In genomic region chr7:125492551-125492950, GRCm38 (mm10) we compare ENCODE assay signal across 12 mouse cellular contexts. TPM values are rescaled to one million over a fixed set of nuclear protein-coding genes. Genes with fewer than 3 reads are reported as not detected.
DNase-seq lines count a peak whose midpoint lies in the region; ATAC-seq and TF ChIP-seq lines count a peak whose summit lies in the region.
"Had no signal": no experiment of that assay in that cellular context is flagged by ENCODE, and none has a peak within 500 bp of the region (broad histone marks: within the 10 kb centered on the region; RNA-seq: fewer than 3 reads in every experiment).

No protein-coding gene starts in this region.

- H3K4me1 ChIP-seq in lung, embryonic 16.5 days (replicated peaks; ENCODE audit: control insufficient read depth, insufficient read depth, low read length), result peaks cover 12% of the 10 kb centered on the region
- H3K4me1 ChIP-seq in brown adipose tissue, adult 24 weeks (ENCODE audit: control insufficient read depth, insufficient read depth, insufficient read length, low read length), result peaks cover 4% of the 10 kb centered on the region; the same call in 1 of the 2 replicates
- H3K4me1 ChIP-seq in liver, embryonic 13.5 days (replicated peaks), result peaks cover 45% of the 10 kb centered on the region

- H3K9me3 ChIP-seq in lung, embryonic 16.5 days (ENCODE audit: control insufficient read depth, low read length), result no peaks in the 10 kb centered on the region
- no peaks in the 10 kb centered on the region for H3K9me3 ChIP-seq in liver, embryonic 13.5 days (replicated peaks)

- H3K9ac ChIP-seq in lung, embryonic 16.5 days (ENCODE audit: low read length), result peak overlapping the region; percentile 78; the same call in 1 of the 2 replicates
- no peak overlapping the region; the same call in 1 of the 2 replicates for H3K9ac ChIP-seq in liver, embryonic 13.5 days

- H3K4me3 ChIP-seq in gastrocnemius, adult 2 months, result no peak overlapping the region
- no peak overlapping the region for H3K4me3 ChIP-seq in lung, embryonic 16.5 days (ENCODE audit: low read length)
- H3K4me3 ChIP-seq in brown adipose tissue, adult 24 weeks (ENCODE audit: insufficient read depth, low read depth, low read length), result no peak overlapping the region
- H3K4me3 ChIP-seq in liver, embryonic 13.5 days (replicated peaks), result no peak overlapping the region

- 66% methylated on average over 6 of the region's 6 CpGs for WGBS in lung, embryonic 16.5 days
- WGBS in liver, embryonic 13.5 days (ENCODE audit: insufficient replicate concordance), result 56% methylated on average over 6 of the region's 6 CpGs

- no peak overlapping the region for H3K4me2 ChIP-seq in lung, embryonic 16.5 days (ENCODE audit: low read depth, low read length)
- H3K4me2 ChIP-seq in liver, embryonic 13.5 days, result peak overlapping the region; percentile 74; the same call in 1 of the 2 replicates

- ATAC-seq in lung, embryonic 16.5 days (ENCODE audit: low read depth), result no peak
- no peak for ATAC-seq in liver, embryonic 13.5 days (ENCODE audit: low read depth)
- ATAC-seq: inflammation-experienced regulatory T-cells, adult 6 months had no signal

- intact Hi-C loops in gastrocnemius, adult 2 months (cut with DNase I), result loop anchor here (2.0 to 5.0 kb wide), 3 partner anchors 20 to 85 kb away; partner anchors contain the start of gene Il4ra
- intact Hi-C loops in gastrocnemius, postnatal 14 days (cut with DNase I; ENCODE audit: low total_unique reads), result no loop called here

- no peaks in the 10 kb centered on the region for H3K27me3 ChIP-seq in lung, embryonic 16.5 days (ENCODE audit: control insufficient read depth, insufficient read depth, low read depth, low read length)
- no peaks in the 10 kb centered on the region for H3K27me3 ChIP-seq in liver, embryonic 13.5 days

- H3K27ac ChIP-seq in gastrocnemius, adult 2 months, result peak overlapping the region; percentile 91
- no peak overlapping the region for H3K27ac ChIP-seq in lung, embryonic 16.5 days (ENCODE audit: low read length)
- peak overlapping the region; percentile 86 for H3K27ac ChIP-seq in brown adipose tissue, adult 24 weeks (replicated peaks; ENCODE audit: low read depth, low read length)
- peak overlapping the region; percentile 3; the same call in 1 of the 2 replicates for H3K27ac ChIP-seq in liver, embryonic 13.5 days

- DNase-seq in gastrocnemius, adult 2 months, result no peak
- no peak for DNase-seq in gastrocnemius, postnatal 14 days
- DNase-seq in lung, postnatal 4 days, result no peak
- DNase-seq in liver, embryonic 13.5 days, result no peak
- DNase-seq in layer of hippocampus, postnatal 14 days (ENCODE audit: low spot score in 2 of 2), result no peak
- DNase-seq in kidney, adult 8-10 months, result no peak
- DNase-seq: adrenal gland, adult 2 months; B cell, adult 2 months; cerebellum, postnatal 25 days had no signal

- no peaks in the 10 kb centered on the region for H3K36me3 ChIP-seq in lung, embryonic 16.5 days (ENCODE audit: control insufficient read depth, insufficient read depth, low read length)
- no peaks in the 10 kb centered on the region for H3K36me3 ChIP-seq in liver, embryonic 13.5 days

- no peak for TF ChIP-seq CTCF in gastrocnemius, adult 2 months (IDR thresholded peaks at IDR 0.05)

RNA-seq across cellular contexts. Expression of gene Nsmce1, which starts 1.2 kb away (rescaled TPM):
- total RNA-seq in gastrocnemius, adult 2 months (2021), result 10 to 100 TPM in 1 of 2 experiments, 1 to 10 TPM in 1; 10.0 to 12.0 TPM
- total RNA-seq in gastrocnemius, postnatal 14 days (2021), result 10 to 100 TPM; 12.2 to 13.4 TPM
- 148 and 151 TPM in 2 replicates for polyA plus RNA-seq in lung, embryonic 16.5 days (2015; fragmentation: Nextera tagmentation; extraction: Ambion mirVana)
- 30.3 and 33.1 TPM in 2 replicates for polyA plus RNA-seq in brown adipose tissue, adult 24 weeks (2012; ENCODE audit: insufficient read depth, insufficient read length, missing spikeins)
- polyA plus RNA-seq in liver, embryonic 13.5 days (2015; fragmentation: Nextera tagmentation; extraction: Ambion mirVana), result 97.4 and 102 TPM in 2 replicates
- total RNA-seq in layer of hippocampus, postnatal 14 days (2021), result 10 to 100 TPM; 16.7 to 17.8 TPM

RNA-seq across cellular contexts. Expression of gene Kdm8, which starts 48.1 kb away (rescaled TPM):
- total RNA-seq in gastrocnemius, adult 2 months (2021), result 1 to 10 TPM; 7.1 to 7.5 TPM
- 1 to 10 TPM; 4.3 to 4.9 TPM for total RNA-seq in gastrocnemius, postnatal 14 days (2021)
- polyA plus RNA-seq in lung, embryonic 16.5 days (2015; fragmentation: Nextera tagmentation; extraction: Ambion mirVana), result 12.4 and 13.1 TPM in 2 replicates
- 2.4 and 3.1 TPM in 2 replicates for polyA plus RNA-seq in brown adipose tissue, adult 24 weeks (2012; ENCODE audit: insufficient read depth, insufficient read length, missing spikeins)
- 8.6 and 9.1 TPM in 2 replicates for polyA plus RNA-seq in liver, embryonic 13.5 days (2015; fragmentation: Nextera tagmentation; extraction: Ambion mirVana)
- total RNA-seq in layer of hippocampus, postnatal 14 days (2021), result 1 to 10 TPM; 3.4 to 4.7 TPM

RNA-seq across cellular contexts. Expression of gene Il4ra, which starts 59.4 kb away (rescaled TPM):
- total RNA-seq in gastrocnemius, adult 2 months (2021), result 1 to 10 TPM; 5.1 to 6.5 TPM
- 1 to 10 TPM; 9.4 to 9.5 TPM for total RNA-seq in gastrocnemius, postnatal 14 days (2021)
- 18.8 and 19.5 TPM in 2 replicates for polyA plus RNA-seq in lung, embryonic 16.5 days (2015; fragmentation: Nextera tagmentation; extraction: Ambion mirVana)
- polyA plus RNA-seq in brown adipose tissue, adult 24 weeks (2012; ENCODE audit: insufficient read depth, insufficient read length, missing spikeins), result 5.5 and 8.6 TPM in 2 replicates
- polyA plus RNA-seq in liver, embryonic 13.5 days (2015; fragmentation: Nextera tagmentation; extraction: Ambion mirVana), result 2.9 and 3.1 TPM in 2 replicates
- 1 to 10 TPM; 4.6 to 5.1 TPM for total RNA-seq in layer of hippocampus, postnatal 14 days (2021)
